In the genomic region with DNA sequence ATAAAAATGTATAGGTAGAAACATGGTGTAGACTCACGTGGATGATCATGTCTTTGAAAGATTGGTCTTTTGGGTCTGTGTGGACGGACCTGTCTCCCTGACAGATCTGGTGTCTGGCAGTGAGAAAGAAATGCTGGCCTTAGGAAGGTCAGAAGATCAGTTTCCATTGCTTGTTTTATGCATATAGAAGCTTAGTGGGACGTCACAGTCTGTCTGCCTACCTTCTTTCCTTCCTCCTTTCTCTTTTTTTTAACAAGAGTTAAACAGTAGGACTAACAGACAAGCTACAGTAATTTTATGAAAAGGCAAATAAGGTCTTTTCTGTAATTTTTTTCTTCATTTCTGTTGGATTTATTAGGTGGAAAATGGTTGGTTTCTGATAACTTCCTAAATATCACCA, we compare ENCODE assay signal across 27 mouse cellular contexts.
"Had no signal": no experiment of that assay in that cellular context is flagged by ENCODE, and none has a peak within 500 bp of the region (broad histone marks: within the 10 kb centered on the region; RNA-seq: fewer than 3 reads in every experiment).

No protein-coding gene starts in this region.

- H3K4me1 ChIP-seq: embryonic facial prominence, embryonic 12.5 days; embryonic facial prominence, embryonic 13.5 days; embryonic facial prominence, embryonic 15.5 days had no signal

- H3K27ac ChIP-seq: embryonic facial prominence, embryonic 10.5 days; embryonic facial prominence, embryonic 12.5 days; embryonic facial prominence, embryonic 13.5 days; embryonic facial prominence, embryonic 15.5 days; forebrain, embryonic 10.5 days; forebrain, embryonic 12.5 days; forebrain, embryonic 13.5 days; forebrain, embryonic 15.5 days; gastrocnemius, adult 2 months; heart, adult 2 months; heart, embryonic 10.5 days had no signal

- H3K27me3 ChIP-seq: embryonic facial prominence, embryonic 12.5 days; embryonic facial prominence, embryonic 13.5 days; embryonic facial prominence, embryonic 15.5 days; forebrain, embryonic 12.5 days; forebrain, embryonic 13.5 days; forebrain, embryonic 15.5 days had no signal

- ATAC-seq: forebrain, embryonic 13.5 days; forebrain, embryonic 14.5 days; forebrain, embryonic 15.5 days; forebrain, embryonic 16.5 days; forebrain, postnatal 0 days had no signal

- H3K9ac ChIP-seq: embryonic facial prominence, embryonic 12.5 days; embryonic facial prominence, embryonic 13.5 days; embryonic facial prominence, embryonic 15.5 days; forebrain, embryonic 12.5 days; forebrain, embryonic 13.5 days; forebrain, embryonic 15.5 days; forebrain, postnatal 0 days had no signal

- H3K4me3 ChIP-seq: embryonic facial prominence, embryonic 10.5 days; embryonic facial prominence, embryonic 12.5 days; embryonic facial prominence, embryonic 13.5 days; embryonic facial prominence, embryonic 15.5 days; erythroblast, embryonic 14.5 days; forebrain, embryonic 10.5 days; forebrain, embryonic 12.5 days; forebrain, embryonic 13.5 days; forebrain, embryonic 15.5 days; gastrocnemius, adult 2 months; heart, adult 2 months; heart, embryonic 10.5 days had no signal

- H3K4me2 ChIP-seq: embryonic facial prominence, embryonic 12.5 days; embryonic facial prominence, embryonic 13.5 days; embryonic facial prominence, embryonic 15.5 days; forebrain, embryonic 12.5 days; forebrain, embryonic 13.5 days; forebrain, embryonic 15.5 days had no signal

- DNase-seq: cerebellum, adult 9-10 months; cerebellum, adult 9-11 months; cerebellum, postnatal 10 days; cerebellum, postnatal 14 days; cerebellum, postnatal 25 days; cerebellum, postnatal 36 days; embryo, embryonic 11 days; forebrain, postnatal 0 days; gastrocnemius, adult 2 months; gastrocnemius, postnatal 10 days; gastrocnemius, postnatal 14 days; gastrocnemius, postnatal 25 days; gastrocnemius, postnatal 36 days; heart, adult 18-20 months; heart, adult 2 months had no signal

- H3K9me3 ChIP-seq: embryonic facial prominence, embryonic 10.5 days; embryonic facial prominence, embryonic 12.5 days; embryonic facial prominence, embryonic 13.5 days; embryonic facial prominence, embryonic 15.5 days; forebrain, embryonic 10.5 days; forebrain, embryonic 12.5 days; forebrain, embryonic 13.5 days; forebrain, embryonic 15.5 days; heart, embryonic 10.5 days had no signal
